Mouse (Mus musculus) frontal cortex, postnatal 36 days (tissue): ENCODE measurements around the gene Cask.

Source experiments
- DNase-seq, 2 experiments: peaks; one replicate each; pipeline ENCODE4 v3.0.0; 2022; ENCODE audit warnings: low spot score in 2 of 2

Cask gene

GRCm38 (mm10) chrX:13518019-13518418 is 333.1 kb downstream of the Cask start:
- DNase-seq: no peak

- DNase-seq: no peak
Observed at GRCm38 (mm10) chrX:13516451-13516850, 334.7 kb downstream of the Cask start.

- no peak for DNase-seq
Observed at GRCm38 (mm10) chrX:13513864-13514263, 337.3 kb downstream of the Cask start.

GRCm38 (mm10) chrX:13513127-13513526 is 338.0 kb downstream of the Cask start:
- no peak for DNase-seq

- no peak for DNase-seq
Observed at GRCm38 (mm10) chrX:13506376-13506775, 344.8 kb downstream of the Cask start.

GRCm38 (mm10) chrX:13504389-13504788 is 346.8 kb downstream of the Cask start:
- no peak for DNase-seq

- no peak for DNase-seq
Observed at GRCm38 (mm10) chrX:13502862-13503375, 348.2 kb downstream of the Cask start.

- DNase-seq: no peak
Observed at GRCm38 (mm10) chrX:13500284-13500683, 350.9 kb downstream of the Cask start.

GRCm38 (mm10) chrX:13494892-13495703 is 356.1 kb downstream of the Cask start:
- DNase-seq: no peak

- no peak for DNase-seq
Observed at GRCm38 (mm10) chrX:13492922-13493321, 358.2 kb downstream of the Cask start.

GRCm38 (mm10) chrX:13490941-13491340 is 360.2 kb downstream of the Cask start:
- no peak for DNase-seq

- DNase-seq: no peak
Observed at GRCm38 (mm10) chrX:13489761-13490160, 361.4 kb downstream of the Cask start.

- no peak for DNase-seq
Observed at GRCm38 (mm10) chrX:13489001-13489400, 362.2 kb downstream of the Cask start.

GRCm38 (mm10) chrX:13484447-13484846 is 366.7 kb downstream of the Cask start:
- no peak for DNase-seq

- no peak for DNase-seq
Observed at GRCm38 (mm10) chrX:13482576-13482975, 368.6 kb downstream of the Cask start.

GRCm38 (mm10) chrX:13479570-13479969 is 371.6 kb downstream of the Cask start:
- DNase-seq: no peak

GRCm38 (mm10) chrX:13478298-13478697 is 372.9 kb downstream of the Cask start:
- DNase-seq: no peak

- no peak for DNase-seq
Observed at GRCm38 (mm10) chrX:13477596-13477995, 373.6 kb downstream of the Cask start.

GRCm38 (mm10) chrX:13475382-13475781 is 375.8 kb downstream of the Cask start:
- no peak for DNase-seq

GRCm38 (mm10) chrX:13472751-13473225 is 378.4 kb downstream of the Cask start:
- no peak for DNase-seq

GRCm38 (mm10) chrX:13471925-13472324 is 379.2 kb downstream of the Cask start:
- no peak for DNase-seq

- peak; percentile 36 to 75 for DNase-seq
Observed at GRCm38 (mm10) chrX:13469160-13470116, 381.7 kb downstream of the Cask start.
